Mouse (Mus musculus): ENCODE measurements around the gene Rad21l.

The Rad21l gene

GRCm38 (mm10) chr2:151668433-151668832 lies at the start of gene Rad21l:
Gene Rad21l, minus strand, starts transcription at chr2:151668533.
- DNase-seq (ENCODE audit: low read depth, low spot score) = no peak

DNA sequence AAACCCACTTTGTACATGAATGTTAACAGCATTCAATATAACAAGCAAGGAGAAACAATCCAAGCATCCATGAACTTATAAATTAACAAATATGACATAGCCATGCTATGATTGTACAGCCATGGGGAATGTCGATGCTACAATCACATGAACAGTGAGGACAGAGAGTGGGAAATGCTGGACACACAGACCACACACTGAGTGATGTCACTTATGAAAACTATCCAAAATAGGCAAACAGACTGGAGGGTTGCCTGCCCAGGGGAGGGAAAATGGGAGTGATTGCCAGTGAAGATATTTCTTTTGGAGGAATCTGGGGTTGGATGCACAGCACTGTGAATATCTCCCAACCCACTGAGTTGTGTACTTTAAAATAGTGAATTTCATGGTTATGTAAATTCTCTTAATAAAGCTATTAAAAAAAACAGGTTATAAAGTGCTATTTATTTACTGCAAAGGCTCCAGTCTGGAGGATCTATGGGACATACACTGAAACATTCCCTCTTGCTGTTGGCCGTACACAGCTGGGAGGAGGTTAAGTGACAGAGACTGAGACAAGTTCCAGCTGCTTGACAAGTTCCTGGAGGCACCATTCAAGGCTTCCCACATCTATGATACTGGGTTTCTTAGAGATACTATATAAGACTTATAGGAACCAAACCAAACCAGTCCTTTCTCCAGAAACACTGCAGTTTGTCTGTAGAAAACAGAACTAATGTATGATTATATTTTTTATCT lies 48.2 kb upstream of the Rad21l start:
- no peak for DNase-seq (ENCODE audit: low read depth, low spot score)

- DNase-seq (ENCODE audit: low read depth, low spot score) = no peak
These were observed 47.2 kb upstream of the Rad21l start for GRCm38 (mm10) chr2:151715526-151715925.

GRCm38 (mm10) chr2:151712647-151713046 lies 44.3 kb upstream of the Rad21l start:
- peak; percentile 49 for DNase-seq (ENCODE audit: low read depth, low spot score)

- peak; percentile 18 for DNase-seq (ENCODE audit: low read depth, low spot score)
These were observed 34.5 kb upstream of the Rad21l start for GRCm38 (mm10) chr2:151702851-151703190.

DNA sequence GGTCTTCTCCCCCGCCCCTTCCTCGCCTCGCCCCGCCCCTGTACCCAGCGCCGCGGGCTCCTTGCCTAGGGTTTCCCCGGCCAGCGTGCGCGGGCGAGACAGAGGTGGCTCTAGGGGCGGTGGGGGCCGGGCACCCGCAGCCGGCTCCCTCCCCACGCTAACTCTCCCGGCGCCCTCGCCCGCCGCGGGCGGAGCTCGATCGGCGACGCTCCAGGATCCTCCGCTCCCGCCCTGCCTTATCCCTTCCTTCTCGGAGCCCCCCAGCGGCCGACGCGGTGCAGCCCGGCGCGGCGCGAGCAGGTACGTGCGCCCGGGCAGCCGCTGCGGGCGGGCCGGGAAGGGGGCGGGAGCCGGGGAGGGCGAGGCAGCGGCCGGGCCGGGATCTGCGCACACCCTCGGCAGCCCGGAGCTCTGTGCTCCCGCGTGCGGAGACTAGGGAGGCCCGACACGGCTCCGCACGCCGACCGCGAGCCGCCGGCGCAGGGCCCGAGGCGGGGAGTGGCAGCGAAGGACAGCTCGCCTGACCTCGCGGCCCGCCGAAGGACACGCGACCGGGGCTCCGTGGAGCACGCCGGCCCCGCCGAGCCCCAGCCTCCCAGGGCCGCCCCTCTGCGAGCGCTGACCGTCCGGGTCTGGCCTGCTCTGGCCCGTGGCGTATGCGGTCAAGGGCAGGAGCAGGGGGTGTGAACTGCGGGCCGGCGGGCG lies 34.0 kb upstream of the Rad21l start:
- DNase-seq (ENCODE audit: low read depth, low spot score) = peak; percentile 20

DNA sequence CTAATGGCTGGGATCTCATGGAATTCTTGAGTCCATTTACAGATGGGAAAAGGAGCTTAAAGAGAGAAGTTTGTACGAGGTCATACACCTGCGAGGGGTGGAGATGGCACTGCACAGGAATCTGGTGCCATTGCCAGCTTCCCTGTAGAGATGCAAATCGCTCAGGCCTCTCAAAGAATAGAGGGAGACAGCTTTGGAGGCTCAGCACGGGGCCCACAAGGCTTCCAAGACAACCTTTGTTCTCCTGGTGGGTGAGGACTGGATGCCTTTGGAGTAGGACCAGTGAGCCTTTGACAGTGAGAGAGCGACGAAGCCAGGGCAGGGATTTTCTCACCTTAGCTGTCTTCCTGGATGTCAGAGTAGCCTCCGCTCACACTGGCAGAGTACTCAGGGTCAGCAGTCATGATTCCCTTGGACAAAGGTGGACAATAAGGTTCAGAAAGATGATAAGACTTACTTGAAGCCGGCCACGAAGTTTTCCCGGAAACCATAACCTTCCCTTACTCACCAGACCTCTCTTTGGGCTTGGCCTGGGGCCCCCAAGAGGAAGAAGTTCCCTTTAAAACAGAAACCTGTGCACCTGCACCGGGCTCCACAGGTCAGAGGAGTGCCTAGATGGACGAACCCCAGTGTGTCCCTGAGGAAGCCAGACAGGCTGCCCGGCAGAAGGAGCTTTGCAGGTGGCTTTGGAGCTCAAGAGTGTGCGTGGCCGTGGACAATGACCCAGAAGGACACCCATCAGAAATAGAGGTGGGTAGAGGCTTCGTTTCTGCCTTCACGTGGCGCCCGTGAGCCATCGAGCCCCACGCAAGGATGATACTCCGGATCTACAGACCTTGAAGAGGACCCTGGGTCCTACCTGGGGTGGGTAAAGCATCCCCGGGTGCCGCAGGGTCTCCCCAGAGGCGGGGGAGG lies 33.2 kb upstream of the Rad21l start, which contains the start of gene Tmem74b:
TSS of gene Tmem74b (plus strand) at position 778 of the 915 bp plus-strand sequence.
- peak; percentile 52 for DNase-seq (ENCODE audit: low read depth, low spot score)

DNA sequence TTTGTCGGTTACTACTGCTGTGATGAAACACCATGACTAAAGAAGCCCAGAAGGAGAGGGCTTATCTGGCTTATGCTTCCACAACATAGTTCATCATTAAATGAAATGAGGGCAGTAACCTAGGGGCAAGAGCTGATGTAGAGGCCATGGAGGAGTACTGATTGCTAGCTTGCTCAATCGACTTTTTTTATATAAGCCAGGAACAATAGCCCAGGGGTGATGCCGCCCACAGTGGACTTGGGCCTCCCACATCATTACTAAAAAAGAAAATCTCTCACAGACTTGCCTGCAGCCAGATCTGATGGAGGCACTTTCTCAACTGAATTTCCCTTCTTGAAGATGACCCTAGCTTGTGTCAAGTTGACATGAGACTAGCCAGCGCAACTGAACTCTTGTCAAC lies 14.6 kb upstream of the Rad21l start:
- no peak for DNase-seq (ENCODE audit: low read depth, low spot score)

DNA sequence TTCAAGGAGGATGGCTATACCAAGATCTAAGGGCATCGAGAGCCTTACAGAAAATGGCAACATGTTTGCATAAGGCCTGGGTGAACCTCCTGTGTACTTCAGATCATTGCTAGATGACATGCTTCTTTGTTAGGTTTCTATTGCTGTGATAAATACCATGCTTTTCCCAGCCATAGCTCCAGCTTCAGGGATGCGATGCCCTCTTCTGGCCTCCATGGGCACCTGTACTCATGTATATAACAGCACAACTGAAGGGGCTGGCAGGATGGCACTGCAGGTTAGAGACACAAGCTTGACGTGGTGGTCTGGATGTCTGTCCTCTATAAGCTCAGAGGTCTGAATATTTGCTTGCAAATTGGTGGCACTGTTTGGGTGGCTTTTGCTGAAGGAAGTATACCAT lies 14.0 kb upstream of the Rad21l start:
- peak; percentile 17 for DNase-seq (ENCODE audit: low read depth, low spot score)

DNA sequence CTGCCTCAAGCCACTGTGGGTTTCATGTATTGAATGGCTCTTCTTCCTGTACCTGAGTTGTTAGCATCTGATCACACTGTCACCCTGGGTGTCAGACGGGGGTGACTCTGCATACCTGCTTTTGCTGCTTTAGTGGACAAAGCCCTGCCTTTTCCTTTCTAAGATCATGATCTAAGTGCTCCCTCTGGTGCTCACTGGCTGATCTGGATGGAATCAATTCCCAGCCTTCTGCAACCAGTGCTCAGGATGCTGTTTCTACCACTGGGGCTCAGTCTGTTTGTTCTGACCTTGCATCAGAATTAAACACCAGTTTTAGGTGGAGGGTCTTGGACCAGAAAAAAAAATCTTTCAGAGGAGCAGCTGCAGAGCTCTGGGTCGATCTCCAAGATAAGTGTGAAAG lies 7.9 kb upstream of the Rad21l start:
- no peak for DNase-seq (ENCODE audit: low read depth, low spot score)

GRCm38 (mm10) chr2:151670968-151671329 lies 2.6 kb upstream of the Rad21l start:
- DNase-seq (ENCODE audit: low read depth, low spot score) = no peak

- peak; percentile 48 for DNase-seq (ENCODE audit: low read depth, low spot score)
These were observed 2.0 kb upstream of the Rad21l start for GRCm38 (mm10) chr2:151670026-151670967.

- DNase-seq (ENCODE audit: low read depth, low spot score) = no peak
These were observed 16.3 kb downstream of the Rad21l start for GRCm38 (mm10) chr2:151652053-151652452.

DNA sequence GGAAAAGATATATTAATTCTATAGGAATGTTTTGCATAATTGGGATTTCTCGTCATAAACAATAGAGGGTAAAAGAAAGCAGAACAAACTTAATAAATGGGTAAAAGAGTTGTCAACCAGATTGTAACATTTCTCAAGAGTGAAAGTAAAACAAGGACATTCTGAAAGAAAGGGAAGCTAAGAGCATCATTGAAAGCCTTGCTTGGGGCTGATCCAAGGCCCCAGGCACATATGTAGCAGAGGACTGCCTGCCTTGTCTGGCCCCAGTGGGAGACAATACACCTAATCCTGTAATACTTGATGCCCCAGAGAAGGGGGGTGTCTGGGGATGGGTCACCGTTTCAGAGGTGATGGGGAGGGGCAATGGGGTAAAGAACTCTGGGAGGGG lies 32.3 kb downstream of the Rad21l start:
- DNase-seq (ENCODE audit: low read depth, low spot score) = no peak

- no peak for DNase-seq (ENCODE audit: low read depth, low spot score)
These were observed 32.8 kb downstream of the Rad21l start for GRCm38 (mm10) chr2:151635362-151636014.

GRCm38 (mm10) chr2:151634903-151635302 lies 33.4 kb downstream of the Rad21l start:
- DNase-seq (ENCODE audit: low read depth, low spot score) = no peak

DNA sequence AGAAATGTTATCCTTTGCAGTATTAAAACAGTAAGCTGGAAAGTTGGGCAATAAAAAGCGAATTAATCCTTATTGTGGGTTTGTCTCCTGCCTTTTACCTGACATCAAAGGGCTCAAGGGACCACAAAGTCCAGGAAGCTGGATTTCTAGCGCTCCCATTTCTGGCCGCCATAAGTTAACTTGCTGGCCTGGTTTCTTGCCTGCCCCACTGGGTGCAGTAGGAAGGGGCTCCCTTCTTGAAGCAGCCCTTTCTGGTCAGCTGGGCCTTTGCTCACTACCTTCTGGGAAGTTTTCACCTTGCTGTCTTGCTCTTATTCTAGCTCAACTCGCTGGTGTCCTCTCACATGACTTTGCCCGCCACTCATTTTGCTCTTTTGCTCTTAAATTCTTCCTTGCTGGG lies 35.4 kb downstream of the Rad21l start:
- no peak for DNase-seq (ENCODE audit: low read depth, low spot score)

DNA sequence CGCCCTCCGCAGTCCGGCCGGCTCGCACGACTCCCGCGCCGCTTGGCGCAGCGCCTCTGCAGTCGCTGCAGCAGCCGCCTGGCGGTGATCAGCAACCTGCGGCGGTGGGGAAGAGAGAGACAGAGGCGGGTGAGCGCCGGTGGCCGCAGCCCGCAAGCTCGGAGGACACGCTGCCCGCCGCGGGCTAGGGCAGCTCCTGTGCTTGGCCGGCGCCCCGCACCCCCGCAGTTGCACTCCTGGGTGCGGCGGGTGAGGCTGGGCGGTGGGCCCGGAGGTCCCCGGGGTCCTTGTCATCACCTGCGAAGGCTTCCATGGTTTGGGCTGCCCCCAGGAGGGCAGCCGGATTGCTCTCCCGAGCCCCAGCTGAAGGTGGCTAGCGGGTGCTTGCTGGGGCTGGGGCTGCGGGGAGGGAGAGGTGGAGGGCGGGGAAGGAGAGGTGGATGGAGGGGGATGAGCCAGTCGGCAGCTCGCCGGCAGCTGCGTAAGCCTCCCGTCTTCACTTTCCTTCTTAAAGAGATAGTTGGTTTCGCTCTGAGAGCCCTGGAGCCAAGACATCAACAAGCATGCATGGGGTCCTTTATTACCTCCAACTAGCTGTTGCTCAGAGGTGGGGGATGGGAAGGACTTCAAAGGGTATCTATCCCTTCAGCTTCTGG lies 36.0 kb downstream of the Rad21l start, which contains the start of gene Snph:
TSS of gene Snph (minus strand) at position 435 of the 656 bp plus-strand sequence.
- peak; percentile 52 for DNase-seq (ENCODE audit: low read depth, low spot score)

DNA sequence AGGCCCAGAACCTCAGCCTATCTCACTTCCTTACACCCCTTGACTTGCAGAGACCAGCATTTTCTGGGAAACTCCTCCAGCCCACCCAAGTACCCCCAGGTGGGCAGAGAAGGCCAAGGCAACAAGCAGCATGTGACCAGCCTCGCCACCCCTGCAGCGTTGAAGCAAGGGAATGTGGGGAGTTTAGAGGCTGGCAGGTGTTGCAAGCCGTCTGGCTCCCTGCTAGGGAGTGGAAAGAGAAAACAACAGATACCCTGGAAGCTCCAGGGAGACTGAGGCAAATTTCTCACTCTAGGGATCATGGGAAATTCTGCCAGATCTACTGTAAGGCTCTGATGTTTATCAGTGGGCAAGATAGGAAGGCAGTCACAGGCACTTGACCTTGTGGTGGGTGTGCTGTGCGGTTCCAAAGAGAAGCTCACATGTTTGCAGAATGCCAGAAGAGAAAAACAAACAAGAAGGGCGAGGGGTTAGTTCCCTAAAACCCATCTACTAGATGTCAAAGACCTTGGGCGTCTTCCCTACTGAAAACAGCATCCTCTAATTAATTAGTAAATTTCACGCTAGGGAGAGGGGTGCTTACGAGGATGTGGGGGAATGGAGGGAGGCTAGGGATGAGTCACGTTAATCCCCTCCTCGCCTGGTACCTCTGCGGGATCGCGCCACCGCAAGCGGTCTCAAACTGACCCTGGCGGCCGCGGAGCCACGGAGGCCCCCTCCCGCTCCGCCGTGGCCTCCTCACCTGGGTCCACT lies 36.8 kb downstream of the Rad21l start:
- DNase-seq (ENCODE audit: low read depth, low spot score) = no peak
